Mouse (Mus musculus) ZHBTc4 (cell line): ENCODE results near the gene Noct.
"Not testable (repeated sequence)": the region's sequence is repeated elsewhere in the genome, so short reads cannot be mapped to it uniquely, and the experiment has no call there.

Source experiments
- DNase-seq: peaks from one replicate; pipeline ENCODE4 v3.0.0-alpha.2; 2011; ENCODE audit warnings: low read depth, low spot score

Gene Noct

DNA sequence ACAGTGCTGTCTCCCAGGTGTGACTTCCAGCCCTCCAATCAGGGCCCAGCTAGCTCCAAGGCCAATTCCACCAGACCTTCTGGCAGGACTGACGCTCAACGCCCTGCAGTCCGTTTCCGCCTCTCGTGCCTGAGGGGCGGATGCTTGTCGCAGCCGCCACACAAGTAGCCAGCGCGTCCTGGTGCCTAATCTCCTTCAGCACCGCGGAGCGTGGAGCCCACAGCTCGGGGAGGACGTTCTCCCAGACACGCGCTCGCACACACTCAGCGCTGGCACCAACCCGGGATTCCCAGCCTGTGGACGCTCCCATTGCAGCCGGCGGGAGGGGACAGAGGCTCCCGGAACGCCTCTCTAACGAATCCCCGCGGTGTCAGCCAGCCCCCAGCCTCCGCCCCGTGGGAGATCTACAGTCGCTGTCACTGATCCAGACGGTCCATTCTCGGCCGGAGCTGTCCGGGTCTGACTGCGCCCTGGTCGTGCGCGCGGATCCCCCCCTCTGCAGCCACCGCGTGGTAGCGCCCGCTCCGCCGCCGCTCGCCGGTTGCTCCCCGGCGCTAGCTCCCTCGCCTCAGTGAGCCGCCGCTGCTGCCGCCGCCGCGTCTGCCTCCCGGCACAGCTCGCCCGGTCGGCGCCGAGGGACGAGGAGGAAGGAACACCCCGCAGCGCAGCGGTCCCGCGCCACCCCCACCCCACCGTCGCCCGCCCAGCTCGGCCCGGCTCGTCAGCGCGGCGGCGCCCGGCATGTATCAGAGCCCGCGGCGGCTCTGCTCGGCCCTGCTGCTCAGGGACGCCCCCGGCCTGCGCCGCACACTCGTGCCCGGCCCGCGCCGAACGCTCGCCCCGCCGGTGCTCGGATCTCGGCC lies at the start of gene Noct:
Noct (plus strand) TSS at position 85 of the 863 bp plus-strand sequence.
- DNase-seq: peak; percentile 95

- peak; percentile 50 for DNase-seq
Observed at GRCm38 (mm10) chr3:51178158-51178557, 46.1 kb upstream of the Noct start.

DNA sequence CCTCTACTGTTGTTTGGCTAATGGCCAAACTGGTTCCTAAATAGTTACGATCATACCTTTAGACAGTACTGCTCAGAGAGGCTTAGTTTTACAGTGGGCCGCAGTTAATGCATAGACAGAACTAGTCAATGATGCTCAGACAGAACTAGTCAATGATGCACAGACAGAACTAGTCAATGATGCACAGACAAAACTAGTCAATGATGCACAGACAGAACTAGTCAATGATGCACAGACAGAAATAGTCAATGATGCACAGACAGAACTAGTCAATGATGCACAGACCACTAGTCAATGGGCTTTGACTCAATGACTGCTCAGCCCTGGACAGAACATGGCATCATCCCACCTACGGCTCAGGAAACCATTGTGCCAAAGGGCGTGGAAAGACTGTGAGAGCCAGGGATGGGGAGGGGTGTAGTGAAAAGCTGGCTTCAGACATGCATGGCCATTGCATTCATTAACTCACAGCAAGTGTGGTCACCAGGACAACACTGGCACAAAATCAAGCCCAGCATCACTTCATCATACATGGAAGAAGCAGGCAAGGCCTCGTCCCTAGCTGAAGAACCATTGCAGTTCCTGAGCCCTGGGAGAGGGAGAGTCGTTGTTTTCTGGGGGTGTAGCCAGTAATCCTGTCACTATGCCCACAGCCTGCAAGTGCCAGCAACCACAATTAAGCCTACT lies 44.6 kb upstream of the Noct start:
- peak; percentile 61 for DNase-seq

DNA sequence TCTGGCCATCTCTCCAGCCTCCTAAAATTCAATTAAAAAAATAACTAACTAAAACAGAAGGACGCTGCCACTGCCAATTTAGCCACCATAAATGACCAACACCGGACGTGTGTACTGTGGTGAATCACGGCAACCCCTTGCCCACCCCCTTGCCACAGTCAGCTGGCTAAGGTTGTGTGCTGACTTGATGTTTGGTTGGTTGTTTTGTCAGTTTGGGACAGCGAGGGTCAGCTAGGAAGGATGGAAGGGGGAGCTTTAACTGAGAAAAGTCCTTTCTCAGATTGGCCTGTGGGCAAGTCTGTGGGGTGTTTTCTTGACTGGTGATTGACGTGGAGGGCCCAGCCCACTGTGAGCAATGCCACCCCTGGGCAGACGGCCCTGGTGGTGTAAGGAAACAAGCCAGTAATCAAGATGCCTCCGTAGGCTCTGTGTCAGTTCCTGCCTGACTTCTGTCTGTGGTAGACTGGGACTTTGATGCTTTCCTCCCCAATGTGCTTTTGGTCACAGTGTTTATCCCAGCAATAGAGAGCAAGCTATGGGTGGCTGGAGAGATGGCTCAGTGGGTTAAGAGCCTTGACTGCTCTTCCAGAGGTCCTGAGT lies 43.8 kb upstream of the Noct start:
- no peak for DNase-seq

- no peak for DNase-seq
Observed at GRCm38 (mm10) chr3:51182455-51182854, 41.8 kb upstream of the Noct start.

DNA sequence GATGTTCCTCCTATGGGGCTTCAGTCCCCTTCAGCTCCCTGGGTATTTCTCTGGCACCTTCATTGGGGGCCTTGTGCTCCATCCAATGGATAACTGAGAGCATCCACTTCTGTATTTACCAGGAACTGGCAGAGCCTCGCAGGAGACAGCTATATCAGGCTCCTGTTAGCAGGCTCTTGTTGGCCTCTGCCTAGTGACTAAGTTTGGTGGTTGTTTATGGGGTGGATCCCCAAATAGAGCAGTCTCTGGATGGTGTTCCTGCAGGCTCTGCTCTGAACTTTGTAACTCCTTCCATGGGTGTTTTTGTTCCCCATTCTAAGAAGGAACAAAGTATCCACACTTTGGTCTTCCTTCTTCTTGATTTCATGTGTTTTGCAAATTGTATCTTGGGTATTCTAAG lies 40.7 kb upstream of the Noct start:
- not testable (repeated sequence) for DNase-seq

DNA sequence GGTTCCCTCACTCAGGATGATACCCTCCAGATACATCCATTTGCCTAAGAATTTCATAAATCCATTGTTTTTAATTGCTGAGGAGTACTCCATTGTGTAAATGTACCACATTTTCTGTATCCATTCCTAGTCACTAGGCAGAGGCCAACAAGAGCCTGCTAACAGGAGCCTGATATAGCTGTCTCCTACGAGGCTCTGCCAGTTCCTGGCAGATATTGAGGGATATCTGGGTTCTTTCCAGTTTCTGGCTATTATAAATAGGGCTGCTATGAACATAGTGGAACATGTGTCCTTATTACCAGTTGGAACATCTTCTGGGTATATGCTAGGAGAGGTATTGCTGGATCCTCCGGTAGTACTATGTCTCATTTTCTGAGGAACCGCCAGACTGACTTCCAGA lies 40.3 kb upstream of the Noct start:
- not testable (repeated sequence) for DNase-seq

GRCm38 (mm10) chr3:51184715-51185114 lies 39.5 kb upstream of the Noct start:
- DNase-seq: no peak

DNA sequence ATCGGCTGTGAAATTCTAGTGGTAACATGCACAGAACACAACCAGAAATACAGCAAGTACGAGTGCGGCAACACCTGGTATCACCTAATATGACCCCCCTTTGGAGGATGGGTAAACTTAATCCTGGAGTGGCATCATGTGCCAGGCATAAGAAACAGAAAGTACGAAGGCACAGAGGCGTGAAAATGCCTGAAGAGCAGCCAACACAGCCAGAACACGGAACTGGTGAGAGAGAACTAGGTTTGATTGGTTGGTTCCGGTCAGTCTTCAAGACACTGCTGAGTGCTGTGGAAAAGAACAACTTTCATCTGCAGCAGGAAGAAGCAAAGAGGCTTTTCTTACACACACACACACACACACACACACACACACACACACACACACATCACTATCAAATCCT lies 38.8 kb upstream of the Noct start:
- no peak for DNase-seq

- DNase-seq: no peak
Observed at GRCm38 (mm10) chr3:51194075-51194474, 30.2 kb upstream of the Noct start.

GRCm38 (mm10) chr3:51195321-51195720 lies 28.9 kb upstream of the Noct start:
- DNase-seq: peak; percentile 21

DNA sequence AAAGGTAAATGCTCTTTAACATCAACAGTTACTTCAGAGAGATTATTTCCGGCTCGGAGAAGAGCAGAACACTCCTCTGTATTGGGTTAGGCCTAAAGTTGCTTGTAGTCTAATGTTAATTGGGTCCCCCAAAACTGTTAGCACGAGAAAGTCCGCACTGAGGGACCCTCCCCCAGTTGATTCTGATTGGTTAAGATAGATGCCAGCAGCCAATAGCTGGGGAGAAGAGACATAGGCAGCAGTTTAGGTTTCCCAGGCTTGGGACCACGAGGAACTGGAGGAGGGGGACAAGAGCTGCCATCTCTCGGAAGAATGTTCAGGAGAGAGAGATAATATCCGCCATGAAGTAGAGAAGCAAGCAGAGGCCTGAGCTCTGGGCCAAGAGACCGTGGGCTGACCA lies 28.5 kb upstream of the Noct start:
- DNase-seq: peak; percentile 66

- DNase-seq: no peak
Observed at GRCm38 (mm10) chr3:51196724-51197111, 27.5 kb upstream of the Noct start.

DNA sequence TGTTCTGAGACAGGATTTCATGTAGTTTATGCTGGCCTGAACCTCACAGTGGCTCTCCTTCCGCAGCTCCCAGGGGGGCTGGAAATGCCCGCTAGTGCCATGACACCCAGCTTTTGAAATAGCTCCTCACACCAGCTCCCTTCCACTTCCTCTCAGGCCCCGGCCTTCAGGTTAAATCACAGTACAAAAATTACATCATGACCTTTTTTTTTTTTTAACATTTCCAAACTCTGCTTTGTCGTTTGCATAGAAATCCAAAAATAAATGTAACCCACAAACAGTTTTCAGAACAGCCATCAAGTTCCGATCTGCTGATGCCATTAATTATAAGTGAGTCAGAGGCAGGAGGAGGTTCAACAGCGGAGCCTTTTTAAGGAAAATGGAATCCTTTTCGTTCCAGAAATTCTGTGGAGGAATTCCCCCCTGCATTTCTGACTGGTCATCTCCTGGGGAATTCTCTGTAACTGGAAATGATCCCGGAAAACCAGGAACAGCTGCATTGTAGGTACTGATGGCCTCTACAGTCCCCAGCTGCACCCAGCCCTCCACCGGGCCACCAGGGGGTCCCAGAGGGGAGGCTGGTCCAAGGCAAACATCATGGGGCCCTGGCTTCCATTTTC lies 27.0 kb upstream of the Noct start:
- DNase-seq: no peak

- peak; percentile 26 for DNase-seq
Observed at GRCm38 (mm10) chr3:51198291-51198690, 26.0 kb upstream of the Noct start.

DNA sequence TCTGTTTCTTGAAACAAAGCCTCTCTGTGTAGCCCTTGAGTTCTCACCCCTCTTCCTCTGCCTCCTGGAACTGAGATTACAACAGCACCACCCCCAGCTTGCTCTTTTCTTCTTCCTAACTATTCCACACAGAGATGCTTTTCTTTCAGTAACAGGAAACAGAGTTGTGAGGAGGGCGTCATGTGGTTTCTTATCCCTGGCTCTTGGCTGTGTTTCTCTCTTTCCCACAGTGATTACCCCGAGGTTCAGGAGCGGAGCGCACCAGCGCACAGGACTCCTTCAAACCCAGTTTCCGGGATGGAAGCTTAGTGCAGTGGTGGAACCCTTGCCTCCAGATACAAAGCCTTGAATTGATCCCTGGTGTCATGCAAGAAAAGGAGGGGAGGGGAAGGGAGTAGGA lies 25.1 kb upstream of the Noct start:
- DNase-seq: peak; percentile 36

GRCm38 (mm10) chr3:51200311-51200710 lies 23.9 kb upstream of the Noct start:
- no peak for DNase-seq

DNA sequence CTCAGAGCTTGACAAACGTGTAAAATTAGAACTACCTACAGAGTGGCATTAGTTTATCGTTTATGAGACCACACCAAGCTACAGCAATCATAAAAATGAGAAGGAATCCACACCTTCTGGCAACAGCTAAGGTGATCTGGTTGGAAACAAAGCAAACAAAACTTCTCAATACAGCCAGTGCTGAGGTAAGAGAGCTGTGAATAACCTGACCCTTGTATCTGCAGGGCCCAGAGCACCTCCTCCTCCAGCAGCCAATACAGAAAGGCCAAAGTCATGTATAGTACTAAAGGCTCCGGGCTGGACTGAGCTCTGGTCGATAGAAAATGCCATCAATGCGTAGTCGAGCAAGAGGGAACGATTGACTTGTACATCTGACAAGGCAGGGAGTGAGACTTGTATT lies 23.4 kb upstream of the Noct start:
- no peak for DNase-seq

- DNase-seq: no peak
Observed at GRCm38 (mm10) chr3:51201986-51202385, 22.3 kb upstream of the Noct start.

DNA sequence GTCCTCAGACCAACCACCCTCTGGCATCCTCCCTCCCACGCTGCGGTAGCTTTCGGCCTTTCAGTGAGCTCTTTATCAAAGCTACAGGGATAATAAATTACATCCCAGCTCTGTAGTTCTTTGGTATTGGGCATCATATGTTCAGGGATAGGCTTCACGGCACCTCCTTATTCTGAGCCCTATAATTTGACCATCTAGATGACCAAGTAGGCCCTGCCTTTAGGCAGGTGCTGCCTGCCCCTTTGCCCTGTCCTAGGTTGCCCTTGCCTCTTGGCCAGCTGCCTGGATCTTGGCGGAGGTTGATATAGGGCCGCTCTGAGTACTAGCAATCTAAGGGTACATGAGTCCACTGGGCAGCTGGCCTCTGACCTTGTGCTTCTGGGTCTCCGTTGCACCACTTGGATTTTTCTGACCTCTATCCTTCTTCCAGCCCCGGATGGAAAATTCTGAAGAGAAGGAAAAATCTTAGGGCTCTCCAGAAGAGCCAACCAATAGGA lies 21.7 kb upstream of the Noct start:
- DNase-seq: no peak

- DNase-seq: no peak
Observed at GRCm38 (mm10) chr3:51203906-51204305, 20.3 kb upstream of the Noct start.

DNA sequence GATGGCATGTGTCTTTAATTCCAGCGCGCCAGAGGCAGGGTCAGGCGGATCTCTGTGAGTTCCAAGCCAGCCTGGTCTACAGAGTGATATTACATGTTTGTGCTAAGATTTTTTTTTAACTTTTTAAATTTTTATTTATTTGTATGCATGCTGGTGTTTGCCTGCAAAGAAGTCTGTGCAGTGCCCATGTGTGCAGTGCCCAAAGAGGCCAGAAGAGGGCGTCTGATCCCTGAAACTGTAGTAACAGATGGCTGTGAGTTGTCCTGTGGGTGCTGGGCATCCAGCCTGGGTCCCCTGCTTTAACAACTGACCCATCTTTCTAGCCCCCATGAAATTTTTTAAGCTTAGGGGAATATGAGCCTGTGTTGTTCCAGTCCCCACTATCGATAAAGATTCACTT lies 19.8 kb upstream of the Noct start:
- DNase-seq: peak; percentile 63
